Mouse (Mus musculus): ENCODE data around the gene Mustn1. TPM values are rescaled to one million over a fixed set of nuclear protein-coding genes. Genes with fewer than 3 reads are reported as not detected.

Mustn1 gene
- polyA plus RNA-seq, 1 experiment from 2014 or later = 0.29 TPM

DNA sequence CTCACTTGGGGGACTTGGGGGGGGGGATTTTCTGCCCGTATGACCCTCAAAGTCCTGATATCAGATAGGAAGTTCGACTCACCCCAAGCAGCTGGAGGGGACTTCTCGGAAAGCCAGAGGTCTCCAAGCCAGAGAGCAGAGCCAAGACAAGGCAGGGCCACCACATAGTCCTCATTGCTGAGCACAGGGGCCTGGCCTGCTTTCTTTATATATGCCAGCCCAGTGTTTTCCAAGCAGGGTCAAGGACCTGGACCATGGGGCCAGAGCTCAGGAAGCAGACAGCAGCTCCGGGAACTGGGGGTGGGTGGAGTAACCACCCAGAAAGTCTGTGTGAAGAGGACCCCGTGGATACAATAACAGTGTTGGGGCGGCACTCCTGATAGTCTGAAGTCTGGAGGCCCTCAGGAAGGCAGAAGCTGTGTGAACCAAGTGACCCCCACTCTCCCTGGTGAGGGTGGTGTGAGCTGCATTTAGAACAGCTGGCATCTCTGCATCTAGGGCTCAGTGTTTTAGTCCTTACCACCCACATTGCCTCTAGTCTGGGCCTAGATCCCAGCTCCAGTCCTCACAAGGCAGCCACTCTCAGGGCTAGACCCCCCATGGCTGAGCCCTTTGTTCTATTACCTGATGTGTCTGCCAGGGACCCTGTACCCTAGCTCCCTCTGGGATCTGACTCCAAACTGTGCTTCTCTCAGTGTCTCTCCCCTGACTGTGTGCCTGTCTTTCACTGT, 44.5 kb downstream of the Mustn1 start, which contains the start of gene Itih3:
Gene Itih3 (minus strand): TSS at position 386 of the 731 bp plus-strand sequence.
- Histone ChIP-seq H3K27me3 (ENCODE audit: insufficient read depth, poor library complexity, severe bottlenecking) (no peaks in the 10 kb centered on the region), H3K9me3 (no peaks in the 10 kb centered on the region), H3K27ac (peak within 1 kb of the TSS; percentile 67; the same call in 1 of the 2 replicates), H3K36me3 (no peaks in the 10 kb centered on the region), H3K4me1 (replicated peaks) (peaks cover 17% of the 10 kb centered on the region), H3K4me3 (no peak within 1 kb of the TSS)
- WGBS = 65% methylated on average over 6 of the region's 6 CpGs
- DNase-seq (ENCODE audit: low spot score) = peak; percentile 5

DNA sequence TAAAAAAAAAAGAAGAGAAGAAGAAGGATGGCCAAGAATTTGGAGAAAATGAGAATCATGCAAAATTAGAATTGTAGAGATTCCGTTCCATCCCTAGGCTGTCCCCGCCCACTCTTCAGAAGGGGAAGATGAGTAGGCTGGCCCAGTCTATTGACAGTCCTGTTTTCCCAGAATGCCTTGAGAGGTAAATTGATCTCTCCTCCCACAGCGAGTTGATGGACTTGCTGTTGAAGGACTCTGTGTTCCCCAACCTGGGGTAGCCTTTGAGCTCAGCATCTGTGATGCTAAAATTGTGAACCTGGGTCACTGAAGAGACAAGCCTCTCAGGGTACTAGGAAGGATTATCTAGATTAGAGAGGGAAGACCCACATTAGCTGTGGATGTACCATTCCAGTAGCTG, 46.5 kb downstream of the Mustn1 start:
- Histone ChIP-seq H3K27ac (no peak overlapping the region), H3K9me3 (no peaks in the 10 kb centered on the region), H3K4me3 (no peak overlapping the region), H3K27me3 (ENCODE audit: insufficient read depth, poor library complexity, severe bottlenecking) (no peaks in the 10 kb centered on the region), H3K4me1 (replicated peaks) (peaks cover 17% of the 10 kb centered on the region), H3K36me3 (no peaks in the 10 kb centered on the region)
- 87% methylated on average over 3 of the region's 3 CpGs for WGBS
- DNase-seq (ENCODE audit: low spot score) = no peak

DNA sequence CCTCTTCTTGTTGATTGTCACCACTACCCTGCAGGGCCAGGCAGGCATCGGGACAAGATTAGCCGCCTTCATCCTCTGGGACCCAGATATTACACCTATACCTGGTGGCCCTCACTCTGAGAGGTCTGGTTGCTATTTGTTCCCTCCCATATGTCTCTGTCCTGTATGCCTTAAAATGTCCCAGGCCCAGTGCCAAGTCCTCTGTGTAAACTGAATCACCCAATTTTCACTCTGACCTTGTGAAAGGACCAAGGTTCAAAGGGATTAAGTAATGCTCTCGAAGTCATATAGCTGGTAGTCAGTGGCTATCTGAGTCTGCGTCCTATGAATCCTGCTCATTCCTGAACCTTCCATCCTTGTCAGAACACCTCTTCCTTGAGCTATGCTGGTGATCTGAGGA, 51.4 kb downstream of the Mustn1 start:
- H3K9me3 ChIP-seq = no peaks in the 10 kb centered on the region
- 89% methylated on average over 4 of the region's 4 CpGs for WGBS
- H3K27me3 ChIP-seq (ENCODE audit: insufficient read depth, poor library complexity, severe bottlenecking) = no peaks in the 10 kb centered on the region
- no peak for DNase-seq (ENCODE audit: low spot score)
- H3K27ac ChIP-seq = no peak overlapping the region
- no peak overlapping the region for H3K4me3 ChIP-seq
- no peaks in the 10 kb centered on the region for H3K36me3 ChIP-seq
- no peaks in the 10 kb centered on the region for H3K4me1 ChIP-seq (replicated peaks)

Other genes starting within 250 kb of the Mustn1 start
- 13.0 and 13.6 TPM in 2 replicates for gene Rft1, start 224.8 kb upstream of the Mustn1 start, polyA plus RNA-seq (2016; fragmentation: Nextera tagmentation; extraction: Ambion mirVana)
- gene Sfmbt1, start 164.4 kb upstream of the Mustn1 start, polyA plus RNA-seq (2016; fragmentation: Nextera tagmentation; extraction: Ambion mirVana) = 17.8 and 20.8 TPM in 2 replicates
- 22.4 and 26.3 TPM in 2 replicates for gene Tmem110, start 53.6 kb upstream of the Mustn1 start, polyA plus RNA-seq (2016; fragmentation: Nextera tagmentation; extraction: Ambion mirVana)
- not detected in 2 replicates for gene Itih4, start 7.3 kb downstream of the Mustn1 start, polyA plus RNA-seq (2016; fragmentation: Nextera tagmentation; extraction: Ambion mirVana)
- 0.37 and 0.49 TPM in 2 replicates for gene Itih3, start 44.6 kb downstream of the Mustn1 start, polyA plus RNA-seq (2016; fragmentation: Nextera tagmentation; extraction: Ambion mirVana)
- gene Itih1, start 64.1 kb downstream of the Mustn1 start, polyA plus RNA-seq (2016; fragmentation: Nextera tagmentation; extraction: Ambion mirVana) = not detected in 2 replicates
- gene Nek4, start 72.2 kb downstream of the Mustn1 start, polyA plus RNA-seq (2016; fragmentation: Nextera tagmentation; extraction: Ambion mirVana) = 18.6 and 21.0 TPM in 2 replicates
- gene Glt8d1, start 122.2 kb downstream of the Mustn1 start, polyA plus RNA-seq (2016; fragmentation: Nextera tagmentation; extraction: Ambion mirVana) = 45.7 and 53.7 TPM in 2 replicates
- gene Spcs1, start 122.5 kb downstream of the Mustn1 start, polyA plus RNA-seq (2016; fragmentation: Nextera tagmentation; extraction: Ambion mirVana) = 278 and 290 TPM in 2 replicates
- gene Pbrm1, start 139.9 kb downstream of the Mustn1 start, polyA plus RNA-seq (2016; fragmentation: Nextera tagmentation; extraction: Ambion mirVana) = 130 and 148 TPM in 2 replicates
- 76.6 and 119 TPM in 2 replicates for gene Gnl3, start 140.0 kb downstream of the Mustn1 start, polyA plus RNA-seq (2016; fragmentation: Nextera tagmentation; extraction: Ambion mirVana)
- gene Smim4, start 249.8 kb downstream of the Mustn1 start, polyA plus RNA-seq (2016; fragmentation: Nextera tagmentation; extraction: Ambion mirVana) = 67.8 and 74.2 TPM in 2 replicates